Mouse (Mus musculus) spleen, adult 2 months (tissue): Measurements from ENCODE around the gene Fgfr2.

Experiments
- CTCF ChIP-seq: fragments of 200-500 bp; IDR thresholded peaks from 2 replicates; pipeline ENCODE4 v1.5.1; 2011; ENCODE audit warnings: mild to moderate bottlenecking, inconsistent platforms; ENCODE audit not compliant: insufficient read depth, insufficient read length, insufficient replicate concordance; ENCODE audit errors: extremely low read depth
- POLR2A ChIP-seq: fragments of 200-500 bp; IDR thresholded peaks from 2 replicates; pipeline ENCODE4 v1.6.1; 2011; ENCODE audit warnings: low read depth, low read length, inconsistent platforms

DNA sequence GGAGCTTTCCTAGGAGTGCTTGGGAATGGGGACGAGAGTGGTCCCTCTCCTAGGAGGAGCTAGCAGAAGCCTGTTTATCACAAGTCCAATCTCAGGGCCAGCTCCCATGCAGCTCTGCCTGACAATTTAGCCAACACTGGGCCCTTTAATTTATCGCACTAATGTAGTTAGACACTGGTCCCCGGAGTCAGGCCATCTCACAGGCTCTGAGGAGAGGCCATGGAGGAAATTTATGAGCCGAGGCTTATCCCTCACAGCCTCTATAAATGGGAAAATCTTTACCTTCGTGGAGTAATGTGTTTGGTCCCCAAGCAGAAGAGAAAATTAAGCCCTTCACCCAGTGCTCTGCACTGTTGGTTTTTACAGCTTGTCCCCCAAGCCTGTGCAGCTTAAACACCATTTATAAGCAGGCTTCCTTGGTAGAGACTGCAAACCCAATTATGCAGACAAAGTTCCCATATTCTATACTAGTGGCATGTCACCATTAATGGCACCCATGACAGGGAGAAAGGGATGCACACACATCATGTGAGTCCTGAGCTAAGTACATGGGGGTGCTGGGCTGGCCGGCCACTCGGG, 824.6 kb downstream of the Fgfr2 start:
- TF ChIP-seq POLR2A = no peak
- no peak for TF ChIP-seq CTCF
